Mouse (Mus musculus): ENCODE measurements around the gene Ttn. TPM values are rescaled to one million over a fixed set of nuclear protein-coding genes. Genes with fewer than 3 reads are reported as not detected.
A peak's percentile ranks its signal among the peaks of the same experiment; 100 is the strongest.

The Ttn gene
- total and polyA plus RNA-seq, 3 experiments, result under 0.01 to 0.03 TPM; not detected in 1

DNA sequence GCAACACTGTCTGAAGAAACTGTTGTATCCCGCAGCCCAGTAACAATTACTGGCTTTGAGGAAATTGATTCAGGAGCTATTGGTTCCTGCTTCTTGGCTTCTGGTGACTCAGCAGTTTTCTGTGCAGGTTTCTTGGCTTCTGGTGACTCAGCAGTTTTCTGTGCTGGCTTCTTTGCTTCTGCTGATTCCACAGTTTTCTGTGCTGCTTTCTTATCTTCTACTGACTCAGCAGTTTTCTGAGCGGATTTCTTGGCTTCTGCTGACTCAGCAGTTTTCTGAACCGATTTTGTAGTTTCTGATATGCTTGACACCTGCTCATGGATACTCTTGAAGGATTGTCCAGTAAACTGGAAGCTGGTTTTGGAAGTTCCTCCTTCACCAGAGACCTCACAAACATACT is 273.8 kb downstream of the Ttn start:
- H3K79me2 ChIP-seq (ENCODE audit: control insufficient read depth, insufficient read depth, low read length, poor library complexity), result no peaks in the 10 kb centered on the region
- TF ChIP-seq TCF12 (IDR thresholded peaks at IDR 0.05; ENCODE audit: low read depth, low read length), result no peak
- peak; percentile 100 for TF ChIP-seq MAFK (IDR thresholded peaks at IDR 0.05; ENCODE audit: borderline replicate concordance, low read depth, low read length)
- TF ChIP-seq MEF2A (IDR thresholded peaks at IDR 0.05; ENCODE audit: extremely low read depth, insufficient replicate concordance, low read depth, low read length, poor library complexity, severe bottlenecking), result no peak
- no peak for TF ChIP-seq HCFC1 (IDR thresholded peaks at IDR 0.05; ENCODE audit: low read depth, low read length)
- no peak for TF ChIP-seq MAX (IDR thresholded peaks at IDR 0.05; ENCODE audit: low read length)
- TF ChIP-seq NRF1 (IDR thresholded peaks at IDR 0.05; ENCODE audit: insufficient read depth, low read depth, low read length, poor library complexity, severe bottlenecking), result no peak
- no peak for TF ChIP-seq MXI1 (IDR thresholded peaks at IDR 0.05; ENCODE audit: low read depth, low read length)
- TF ChIP-seq GATA1 (IDR thresholded peaks at IDR 0.05; ENCODE audit: low read depth, low read length), result no peak
- no peak for TF ChIP-seq KAT2A (conservative IDR thresholded peaks at IDR 0.05; ENCODE audit: low read depth, low read length)
- TF ChIP-seq EP300 (IDR thresholded peaks at IDR 0.05; ENCODE audit: low read depth in 1 of 2, low read length in 2 of 2), result peak in 1 of 2 experiments; percentile 36; a peak in 2 of 4 replicates
- no peak for TF ChIP-seq POLR2AphosphoS2 (IDR thresholded peaks at IDR 0.05; ENCODE audit: low read length)
- no peak for TF ChIP-seq SMC3 (IDR thresholded peaks at IDR 0.05; ENCODE audit: low read depth, low read length)
- peak; percentile 78 for TF ChIP-seq GABPA (IDR thresholded peaks at IDR 0.05; ENCODE audit: low read depth, low read length)
- TF ChIP-seq CTCF (IDR thresholded peaks at IDR 0.05 in 2 of 3, conservative IDR thresholded peaks at IDR 0.05 in 1 of 3; ENCODE audit: control insufficient read depth in 1 of 3, insufficient read depth in 1 of 3, low read depth in 2 of 3, low read length in 3 of 3, poor library complexity in 1 of 3, severe bottlenecking in 1 of 3), result no peak
- TF ChIP-seq MYC (IDR thresholded peaks at IDR 0.05; ENCODE audit: low read depth, low read length), result no peak
- TF ChIP-seq POLR2A (IDR thresholded peaks at IDR 0.05; ENCODE audit: control insufficient read depth in 1 of 2, insufficient read depth in 1 of 2, low read depth in 1 of 2, low read length in 2 of 2, poor library complexity in 1 of 2), result no peak
- TF ChIP-seq BHLHE40 (IDR thresholded peaks at IDR 0.05; ENCODE audit: borderline replicate concordance, low read depth, low read length), result no peak
- TF ChIP-seq ZMIZ1 (IDR thresholded peaks at IDR 0.05; ENCODE audit: low read depth, low read length), result no peak
- no peak for TF ChIP-seq ZC3H11A (IDR thresholded peaks at IDR 0.05; ENCODE audit: low read depth, low read length)
- no peak for TF ChIP-seq TAL1 (IDR thresholded peaks at IDR 0.05; ENCODE audit: low read length)
- TF ChIP-seq TBP (IDR thresholded peaks at IDR 0.05; ENCODE audit: low read depth, low read length), result no peak
- TF ChIP-seq ZNF384 (IDR thresholded peaks at IDR 0.05; ENCODE audit: low read depth, low read length), result no peak
- no peak for TF ChIP-seq MAZ (IDR thresholded peaks at IDR 0.05; ENCODE audit: low read depth, low read length)
- peak; percentile 88 for TF ChIP-seq ETS1 (IDR thresholded peaks at IDR 0.05; ENCODE audit: low read depth, low read length)
- TF ChIP-seq POLR2AphosphoS5 (IDR thresholded peaks at IDR 0.05; ENCODE audit: borderline replicate concordance, low read depth, low read length), result no peak
- no peak for TF ChIP-seq USF2 (IDR thresholded peaks at IDR 0.05; ENCODE audit: borderline replicate concordance in 1 of 2, insufficient read depth in 1 of 2, low read depth in 1 of 2, low read length in 2 of 2)
- no peaks in the 10 kb centered on the region for H3K9me3 ChIP-seq (replicated peaks; ENCODE audit: insufficient read depth, low read length)
- H3K4me3 ChIP-seq (ENCODE audit: control insufficient read depth in 1 of 2, insufficient read depth in 1 of 2, low read depth in 2 of 2, low read length in 2 of 2), result no peak overlapping the region
- H3K4me1 ChIP-seq (ENCODE audit: control insufficient read depth in 1 of 2, insufficient read depth in 2 of 2, low read length in 2 of 2), result no peaks in the 10 kb centered on the region
- no peak overlapping the region for H3K27ac ChIP-seq (ENCODE audit: control insufficient read depth, low read depth, low read length)
- DNase-seq (ENCODE audit: low read depth, low spot score), result peak; percentile 60
- no peaks in the 10 kb centered on the region for H3K27me3 ChIP-seq (ENCODE audit: control insufficient read depth in 1 of 2, insufficient read depth in 2 of 2, low read length in 2 of 2)
- H3K36me3 ChIP-seq (ENCODE audit: control insufficient read depth in 1 of 2, insufficient read depth in 2 of 2, low read length in 2 of 2), result peaks cover 0 to 1% of the 10 kb centered on the region in 2 experiments; a peak in 1 of 4 replicates
- no peak overlapping the region for H3K9ac ChIP-seq (ENCODE audit: control insufficient read depth, low read depth, low read length, poor library complexity, severe bottlenecking)

Data from MEL (cell line).